In genomic region chrX:93016391-93016790, GRCm38 (mm10) we compare ENCODE assay signal across 15 mouse cellular contexts.
DNase-seq lines count a peak whose midpoint lies in the region; ATAC-seq and TF ChIP-seq lines count a peak whose summit lies in the region.
"Had no signal": no experiment of that assay in that cellular context is flagged by ENCODE, and none has a peak within 500 bp of the region (broad histone marks: within the 10 kb centered on the region; RNA-seq: fewer than 3 reads in every experiment).

No protein-coding gene starts in this region.

- H3K27ac ChIP-seq in lung, embryonic 14.5 days (ENCODE audit: low read depth): no peak overlapping the region
- no peak overlapping the region for H3K27ac ChIP-seq in kidney, embryonic 15.5 days
- H3K27ac ChIP-seq: liver, embryonic 13.5 days had no signal

- no peaks in the 10 kb centered on the region for H3K4me1 ChIP-seq in lung, embryonic 14.5 days (ENCODE audit: insufficient read depth)
- no peaks in the 10 kb centered on the region for H3K4me1 ChIP-seq in kidney, embryonic 15.5 days
- H3K4me1 ChIP-seq: liver, embryonic 13.5 days; megakaryocyte, embryonic 14.5 days had no signal

- no peaks in the 10 kb centered on the region for H3K9me3 ChIP-seq in lung, embryonic 14.5 days (ENCODE audit: low read depth, low read length)
- no peaks in the 10 kb centered on the region for H3K9me3 ChIP-seq in kidney, embryonic 15.5 days (replicated peaks)
- H3K9me3 ChIP-seq: G1E; liver, embryonic 13.5 days had no signal

- no peaks in the 10 kb centered on the region for H3K27me3 ChIP-seq in lung, embryonic 14.5 days (ENCODE audit: insufficient read depth, low read length)
- no peaks in the 10 kb centered on the region for H3K27me3 ChIP-seq in kidney, embryonic 15.5 days
- H3K27me3 ChIP-seq: liver, embryonic 13.5 days had no signal

- no peak for TF ChIP-seq CTCF in lung, embryonic 14.5 days (IDR thresholded peaks at IDR 0.05; ENCODE audit: low read depth)

- DNase-seq in lung, embryonic 14.5 days: peak; percentile 55
- no peak for DNase-seq in lung, postnatal 25 days (ENCODE audit: low spot score)
- peak; percentile 19 to 28 for DNase-seq in heart, postnatal 14 days
- DNase-seq in lung, postnatal 14 days: peak; percentile 3
- no peak for DNase-seq in urinary bladder, postnatal 36 days (ENCODE audit: low spot score in 2 of 2)
- DNase-seq in urinary bladder, postnatal 25 days (ENCODE audit: low spot score): no peak
- DNase-seq: adrenal gland, postnatal 14 days; cerebellum, postnatal 25 days; gastrocnemius, postnatal 36 days; left cerebral cortex, postnatal 4 days; liver, embryonic 13.5 days; thymus, postnatal 25 days had no signal

- H3K4me2 ChIP-seq in lung, embryonic 14.5 days: no peak overlapping the region
- H3K4me2 ChIP-seq in kidney, embryonic 15.5 days: no peak overlapping the region
- H3K4me2 ChIP-seq: liver, embryonic 13.5 days had no signal

- intact Hi-C loops in heart, postnatal 14 days (cut with DNase I): no loop called here

- WGBS in lung, embryonic 14.5 days: 46% methylated on average over 3 of the region's 3 CpGs
- 47% methylated on average over 3 of the region's 3 CpGs for WGBS in kidney, embryonic 15.5 days

- no peaks in the 10 kb centered on the region for H3K36me3 ChIP-seq in lung, embryonic 14.5 days (ENCODE audit: insufficient read depth)
- H3K36me3 ChIP-seq in kidney, embryonic 15.5 days: no peaks in the 10 kb centered on the region
- H3K36me3 ChIP-seq: G1E; liver, embryonic 13.5 days had no signal

- no peak overlapping the region for H3K9ac ChIP-seq in lung, embryonic 14.5 days
- H3K9ac ChIP-seq in kidney, embryonic 15.5 days: no peak overlapping the region
- H3K9ac ChIP-seq: liver, embryonic 13.5 days had no signal

- H3K4me3 ChIP-seq in lung, embryonic 14.5 days (ENCODE audit: low read depth, low read length): no peak overlapping the region
- H3K4me3 ChIP-seq in kidney, embryonic 15.5 days (replicated peaks): no peak overlapping the region
- H3K4me3 ChIP-seq: liver, embryonic 13.5 days; megakaryocyte, embryonic 14.5 days had no signal

- ATAC-seq in lung, embryonic 14.5 days (ENCODE audit: insufficient read depth): peak; percentile 90
- peak; percentile 92 for ATAC-seq in kidney, embryonic 15.5 days (replicated peaks; ENCODE audit: low FRiP score)

Comparison
In these comparisons a context has a peak if more than half of its experiments do, and no peak if none do; other contexts are left out.
1. DNase-seq: peak in lung, embryonic 14.5 days (single experiment), heart, postnatal 14 days (2 of 2) and lung, postnatal 14 days (single experiment); none in lung, postnatal 25 days (single experiment), urinary bladder, postnatal 36 days (0 of 2) and urinary bladder, postnatal 25 days (single experiment).